Mouse (Mus musculus) neural tube, postnatal 0 days (tissue): Measurements from ENCODE around the gene Ccdc92b. TPM values are rescaled to one million over a fixed set of nuclear protein-coding genes. Genes with fewer than 3 reads are reported as not detected.

Experiments
- polyA plus RNA-seq: library from polyadenylated mRNA; unstranded; fragments of >200 nt; fragmentation: Nextera tagmentation; extraction: Ambion mirVana; gene quantifications from 2 replicates; pipeline ENCODE4 v1.2.1, GENCODE M21; 2015

The Ccdc92b gene
- 3.3 and 3.9 TPM in 2 replicates for polyA plus RNA-seq

GRCm38 (mm10) chr11:74619201-74619955, at the start of gene Ccdc92b:
TSS of gene Ccdc92b (plus strand) at chr11:74619605.

DNA sequence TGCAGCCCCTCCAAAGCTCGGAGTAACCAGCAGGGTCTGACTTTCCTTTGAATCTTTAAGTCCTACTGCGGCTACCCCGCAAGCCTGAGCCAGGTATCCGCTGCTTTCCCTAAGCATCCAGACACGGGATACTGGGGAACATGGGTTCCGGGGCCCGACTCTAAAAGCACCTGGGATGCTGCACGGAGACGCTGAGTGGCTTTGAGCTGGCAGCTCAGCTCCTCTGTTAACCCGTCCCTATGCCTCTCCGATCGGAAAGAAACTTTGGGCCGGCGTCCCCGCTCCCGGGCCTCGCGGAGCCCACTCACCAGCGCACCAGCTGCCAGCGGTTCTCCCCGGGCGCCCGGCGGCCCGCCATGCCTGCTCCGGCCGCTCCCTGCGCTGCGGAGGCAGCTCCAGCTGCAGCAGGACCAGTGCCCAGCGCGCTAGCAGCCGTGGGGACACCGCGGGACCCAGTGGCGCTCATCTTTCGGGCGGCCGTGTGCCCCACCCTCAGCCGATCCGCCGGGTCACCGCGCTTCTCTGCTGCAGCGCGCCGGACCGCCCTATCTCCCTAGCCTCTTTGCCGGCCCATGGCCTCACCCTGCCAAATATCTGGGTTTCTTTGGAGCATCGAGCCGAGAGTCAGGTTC, 8.7 kb upstream of the Ccdc92b start, which contains the start of gene Rap1gap2:
Gene Rap1gap2 (minus strand): TSS at position 371 of the 632 bp plus-strand sequence.

GRCm38 (mm10) chr11:74649095-74649646, 29.8 kb downstream of the Ccdc92b start, which contains the start of gene Cluh:
TSS of gene Cluh (plus strand) at chr11:74649495.

Other genes with a start within 250 kb of the Ccdc92b start
- gene Rap1gap2, start 8.7 kb upstream of the Ccdc92b start, polyA plus RNA-seq: 14.2 and 14.7 TPM in 2 replicates
- 20.7 and 23.0 TPM in 2 replicates for gene Cluh, start 29.9 kb downstream of the Ccdc92b start, polyA plus RNA-seq
- gene Pafah1b1, start 105.1 kb downstream of the Ccdc92b start, polyA plus RNA-seq: 88.5 and 108 TPM in 2 replicates
- gene Mettl16, start 151.2 kb downstream of the Ccdc92b start, polyA plus RNA-seq: 28.1 and 29.6 TPM in 2 replicates
- 6.5 and 8.2 TPM in 2 replicates for gene Mnt, start 211.3 kb downstream of the Ccdc92b start, polyA plus RNA-seq